ENCODE assay signal across 23 mouse cellular contexts in genomic region chr1:90300229-90300628, GRCm38 (mm10).
DNase-seq lines count a peak whose midpoint lies in the region; ATAC-seq and TF ChIP-seq lines count a peak whose summit lies in the region.
"Had no signal": no experiment of that assay in that cellular context is flagged by ENCODE, and none has a peak within 500 bp of the region (broad histone marks: within the 10 kb centered on the region; RNA-seq: fewer than 3 reads in every experiment).

No protein-coding gene starts in this region.

- H3K9ac ChIP-seq in lung, embryonic 14.5 days = no peak overlapping the region
- H3K9ac ChIP-seq in lung, postnatal 0 days (replicated peaks; ENCODE audit: low read depth) = no peak overlapping the region
- H3K9ac ChIP-seq: embryonic facial prominence, embryonic 12.5 days; forebrain, embryonic 12.5 days had no signal

- no peaks in the 10 kb centered on the region for H3K4me1 ChIP-seq in lung, embryonic 14.5 days (ENCODE audit: insufficient read depth)
- no peaks in the 10 kb centered on the region for H3K4me1 ChIP-seq in lung, postnatal 0 days (ENCODE audit: insufficient read depth, low read depth, low read length)
- H3K4me1 ChIP-seq in limb, embryonic 10.5 days = peaks cover 46% of the 10 kb centered on the region
- H3K4me1 ChIP-seq: embryonic facial prominence, embryonic 12.5 days had no signal

- no peaks in the 10 kb centered on the region for H3K36me3 ChIP-seq in lung, embryonic 14.5 days (ENCODE audit: insufficient read depth)
- no peaks in the 10 kb centered on the region for H3K36me3 ChIP-seq in lung, postnatal 0 days (ENCODE audit: insufficient read depth, low read length)
- H3K36me3 ChIP-seq in limb, embryonic 10.5 days = no peaks in the 10 kb centered on the region
- H3K36me3 ChIP-seq: embryonic facial prominence, embryonic 12.5 days; forebrain, embryonic 10.5 days; forebrain, embryonic 12.5 days had no signal

- no peak for ATAC-seq in lung, embryonic 14.5 days (ENCODE audit: insufficient read depth)
- ATAC-seq in lung, postnatal 0 days = no peak
- ATAC-seq in erythroblast, adult 5-6 weeks (replicated peaks; ENCODE audit: low FRiP score, poor library complexity, severe bottlenecking) = no peak
- ATAC-seq: forebrain, embryonic 14.5 days; forebrain, embryonic 16.5 days had no signal

- no peak for TF ChIP-seq EP300 in lung, postnatal 0 days (IDR thresholded peaks at IDR 0.05)

- 31% methylated on average over 10 of the region's 10 CpGs for WGBS in lung, embryonic 14.5 days
- 39% methylated on average over 10 of the region's 10 CpGs for WGBS in lung, postnatal 0 days
- WGBS in limb, embryonic 10.5 days = 32% methylated on average over 10 of the region's 10 CpGs

- no peak overlapping the region for H3K4me3 ChIP-seq in lung, embryonic 14.5 days (ENCODE audit: low read depth, low read length)
- H3K4me3 ChIP-seq in lung, postnatal 0 days (ENCODE audit: low read depth, low read length) = no peak overlapping the region
- H3K4me3 ChIP-seq in limb, embryonic 10.5 days = no peak overlapping the region
- H3K4me3 ChIP-seq: embryonic facial prominence, embryonic 12.5 days; erythroblast, embryonic 14.5 days; forebrain, embryonic 10.5 days; forebrain, embryonic 12.5 days had no signal

- no peak overlapping the region for H3K27ac ChIP-seq in lung, embryonic 14.5 days (ENCODE audit: low read depth)
- H3K27ac ChIP-seq in lung, postnatal 0 days (ENCODE audit: low read length) = no peak overlapping the region
- 0 out of 2 replicates have a peak overlapping the region, but pooled peaks have one; percentile 75 for H3K27ac ChIP-seq in limb, embryonic 10.5 days
- H3K27ac ChIP-seq: embryonic facial prominence, embryonic 12.5 days; forebrain, embryonic 10.5 days; forebrain, embryonic 12.5 days had no signal

- TF ChIP-seq CTCF in lung, embryonic 14.5 days (IDR thresholded peaks at IDR 0.05; ENCODE audit: low read depth) = no peak
- TF ChIP-seq CTCF in lung, postnatal 0 days (IDR thresholded peaks at IDR 0.05) = no peak

- H3K4me2 ChIP-seq in lung, embryonic 14.5 days = no peak overlapping the region
- H3K4me2 ChIP-seq in lung, postnatal 0 days (replicated peaks; ENCODE audit: low read depth, low read length) = no peak overlapping the region
- H3K4me2 ChIP-seq: embryonic facial prominence, embryonic 12.5 days; forebrain, embryonic 12.5 days had no signal

- peak; percentile 46 for DNase-seq in lung, embryonic 14.5 days
- DNase-seq in lung, postnatal 0 days (ENCODE audit: low spot score) = no peak
- DNase-seq in forelimb bud, embryonic 11.5 days (ENCODE audit: low read depth, low spot score) = peak; percentile 76
- peak; percentile 58 for DNase-seq in limb, embryonic 10.5 days (ENCODE audit: low spot score)
- no peak for DNase-seq in frontal cortex, postnatal 10 days (ENCODE audit: low spot score in 2 of 2)
- DNase-seq in layer of hippocampus, postnatal 14 days (ENCODE audit: low spot score in 2 of 2) = no peak
- DNase-seq: adrenal gland, adult 2 months; adrenal gland, postnatal 10 days; adrenal gland, postnatal 25 days; cerebellum, adult 11 months; cerebellum, adult 18-20 months; cerebellum, adult 8-10 months; cerebellum, adult 9-11 months; cerebellum, postnatal 14 days; cerebellum, postnatal 36 days; embryo, embryonic 11 days had no signal

- H3K9me3 ChIP-seq in lung, embryonic 14.5 days (ENCODE audit: low read depth, low read length) = no peaks in the 10 kb centered on the region
- H3K9me3 ChIP-seq in lung, postnatal 0 days (ENCODE audit: low read length) = no peaks in the 10 kb centered on the region
- H3K9me3 ChIP-seq in limb, embryonic 10.5 days (replicated peaks) = no peaks in the 10 kb centered on the region; the same call in 1 of the 2 replicates
- H3K9me3 ChIP-seq: forebrain, embryonic 10.5 days had no signal

- peaks cover 45% of the 10 kb centered on the region for H3K27me3 ChIP-seq in lung, embryonic 14.5 days (ENCODE audit: insufficient read depth, low read length)
- peaks cover 3% of the 10 kb centered on the region; the same call in 1 of the 2 replicates for H3K27me3 ChIP-seq in lung, postnatal 0 days (replicated peaks; ENCODE audit: insufficient read depth, low read length)
- peaks cover 26% of the 10 kb centered on the region for H3K27me3 ChIP-seq in limb, embryonic 10.5 days (ENCODE audit: low read depth, poor library complexity, severe bottlenecking)
- H3K27me3 ChIP-seq: embryonic facial prominence, embryonic 12.5 days; forebrain, embryonic 12.5 days had no signal

Comparison
In these comparisons a context has a peak if more than half of its experiments do, and no peak if none do; other contexts are left out.
1. DNase-seq: peak in lung, embryonic 14.5 days (single experiment), forelimb bud, embryonic 11.5 days (single experiment) and limb, embryonic 10.5 days (single experiment); none in lung, postnatal 0 days (single experiment), frontal cortex, postnatal 10 days (0 of 2) and layer of hippocampus, postnatal 14 days (0 of 2).